Mouse (Mus musculus): ENCODE results near the gene Map3k14. TPM values are rescaled to one million over a fixed set of nuclear protein-coding genes. Genes with fewer than 3 reads are reported as not detected.

The Map3k14 gene
- polyA plus RNA-seq, 2 experiments = 4.6 to 10.0 TPM

DNA sequence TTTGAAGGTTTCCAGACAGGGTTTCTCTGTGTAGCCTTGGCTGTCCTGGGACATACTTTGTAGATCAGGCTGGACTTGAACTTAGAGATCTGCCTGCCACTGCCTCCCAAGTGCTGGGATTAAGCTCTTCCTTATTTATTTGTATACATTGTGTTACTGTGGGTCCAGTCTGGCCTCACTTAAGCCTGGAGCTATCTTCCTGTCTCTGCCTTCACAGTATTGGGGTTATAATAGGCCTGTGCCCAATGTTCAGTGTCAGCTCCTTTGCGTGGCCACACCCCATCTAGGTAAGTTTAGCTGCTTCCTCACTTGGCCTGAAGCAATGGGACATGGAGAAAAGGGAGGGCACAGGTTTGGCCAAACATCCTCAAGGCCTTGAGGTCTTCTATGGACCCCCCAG, 90.8 kb downstream of the Map3k14 start:
- ATAC-seq (ENCODE audit: low FRiP score, low read depth) (no peak), DNase-seq (ENCODE audit: low spot score) (no peak)
- no peak for TF ChIP-seq POLR2A (IDR thresholded peaks at IDR 0.05; ENCODE audit: borderline replicate concordance, extremely low read depth, insufficient read depth, insufficient read length)
- no peaks in the 10 kb centered on the region for H3K9me3 ChIP-seq (ENCODE audit: control insufficient read depth, low read length)
- H3K4me3 ChIP-seq (replicated peaks; ENCODE audit: low read length) = no peak overlapping the region
- no peak overlapping the region for H3K9ac ChIP-seq (ENCODE audit: low read depth, low read length, severe bottlenecking)
- no peak overlapping the region for H3K27ac ChIP-seq (replicated peaks; ENCODE audit: low read depth, low read length)
- WGBS = 100% methylated on average over 1 of the region's 1 CpGs
- no peaks in the 10 kb centered on the region for H3K36me3 ChIP-seq (ENCODE audit: control insufficient read depth, insufficient read depth, low read length)
- peaks cover 15% of the 10 kb centered on the region for H3K27me3 ChIP-seq (ENCODE audit: control insufficient read depth, insufficient read depth, low read length)
- peaks cover 3% of the 10 kb centered on the region; the same call in 1 of the 2 replicates for H3K4me1 ChIP-seq (ENCODE audit: control insufficient read depth, insufficient read depth, low read length)
- no peak overlapping the region for H3K4me2 ChIP-seq (replicated peaks; ENCODE audit: low read depth, low read length, severe bottlenecking)

DNA sequence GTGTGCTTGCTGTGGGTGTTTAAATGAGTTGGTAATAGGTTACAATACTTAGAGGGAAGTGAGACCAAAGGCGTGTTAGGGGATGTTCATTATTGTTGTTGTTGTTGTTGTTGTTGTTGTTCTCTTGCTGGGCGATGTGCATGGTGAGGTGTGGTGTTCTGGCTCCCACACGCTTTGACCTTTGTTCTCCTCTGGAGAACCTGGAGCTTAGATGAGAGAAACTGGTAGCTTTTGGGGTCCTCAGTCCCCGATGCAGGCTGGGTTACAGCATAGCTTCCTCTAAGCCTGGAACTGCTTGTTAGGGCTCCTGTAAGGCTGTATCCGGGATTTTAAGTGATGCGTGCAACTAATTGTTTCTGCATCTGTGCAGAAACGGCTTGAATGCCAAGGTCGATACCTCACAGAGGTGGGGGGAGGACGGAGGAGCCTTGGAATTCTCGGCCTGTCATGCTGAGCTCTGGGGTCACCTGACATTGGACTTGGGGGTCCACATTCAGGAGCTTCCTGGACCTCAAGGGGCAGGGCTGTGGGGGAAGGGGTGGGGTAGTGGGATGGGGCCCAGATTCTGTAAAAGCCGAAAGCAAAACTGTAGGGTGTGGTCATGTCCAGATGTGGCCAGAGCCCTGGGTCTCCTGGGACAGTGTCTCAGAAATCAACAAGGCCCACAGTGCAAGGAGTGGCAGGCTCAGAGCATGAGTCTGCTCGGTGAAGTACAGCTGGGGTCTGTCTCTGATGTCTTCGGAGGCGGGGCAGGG, 91.4 kb downstream of the Map3k14 start:
- Histone ChIP-seq H3K27me3 (ENCODE audit: control insufficient read depth, insufficient read depth, low read length) (peaks cover 22% of the 10 kb centered on the region), H3K9me3 (ENCODE audit: control insufficient read depth, low read length) (no peaks in the 10 kb centered on the region), H3K9ac (ENCODE audit: low read depth, low read length, severe bottlenecking) (no peak overlapping the region), H3K4me2 (replicated peaks; ENCODE audit: low read depth, low read length, severe bottlenecking) (no peak overlapping the region), H3K27ac (replicated peaks; ENCODE audit: low read depth, low read length) (no peak overlapping the region), H3K36me3 (ENCODE audit: control insufficient read depth, insufficient read depth, low read length) (no peaks in the 10 kb centered on the region), H3K4me1 (ENCODE audit: control insufficient read depth, insufficient read depth, low read length) (peaks cover 6% of the 10 kb centered on the region; the same call in 1 of the 2 replicates), H3K4me3 (replicated peaks; ENCODE audit: low read length) (no peak overlapping the region)
- ATAC-seq (ENCODE audit: low FRiP score, low read depth) = 0 out of 2 replicates have a peak, but pooled peaks have one; percentile 26
- DNase-seq (ENCODE audit: low spot score) = no peak
- WGBS = 66% methylated on average over 14 of the region's 14 CpGs
- TF ChIP-seq POLR2A (IDR thresholded peaks at IDR 0.05; ENCODE audit: borderline replicate concordance, extremely low read depth, insufficient read depth, insufficient read length) = no peak

- TF ChIP-seq POLR2A (IDR thresholded peaks at IDR 0.05; ENCODE audit: borderline replicate concordance, extremely low read depth, insufficient read depth, insufficient read length) = no peak
- Histone ChIP-seq H3K4me1 (ENCODE audit: control insufficient read depth, insufficient read depth, low read length) (peaks cover 8% of the 10 kb centered on the region; the same call in 1 of the 2 replicates), H3K27ac (replicated peaks; ENCODE audit: low read depth, low read length) (no peak overlapping the region), H3K4me3 (replicated peaks; ENCODE audit: low read length) (no peak overlapping the region), H3K4me2 (replicated peaks; ENCODE audit: low read depth, low read length, severe bottlenecking) (no peak overlapping the region), H3K9me3 (ENCODE audit: control insufficient read depth, low read length) (no peaks in the 10 kb centered on the region), H3K36me3 (ENCODE audit: control insufficient read depth, insufficient read depth, low read length) (no peaks in the 10 kb centered on the region), H3K27me3 (ENCODE audit: control insufficient read depth, insufficient read depth, low read length) (peaks cover 31% of the 10 kb centered on the region), H3K9ac (ENCODE audit: low read depth, low read length, severe bottlenecking) (no peak overlapping the region)
- DNase-seq (ENCODE audit: low spot score) (no peak), ATAC-seq (ENCODE audit: low FRiP score, low read depth) (no peak)
- WGBS = 43% methylated on average over 8 of the region's 8 CpGs
Observed at GRCm38 (mm10) chr11:103174891-103175391, 92.3 kb downstream of the Map3k14 start.

- no peak overlapping the region for H3K27ac ChIP-seq (replicated peaks; ENCODE audit: low read depth, low read length)
- H3K9me3 ChIP-seq (ENCODE audit: control insufficient read depth, low read length) = no peaks in the 10 kb centered on the region
- H3K4me3 ChIP-seq (replicated peaks; ENCODE audit: low read length) = no peak overlapping the region
- H3K36me3 ChIP-seq (ENCODE audit: control insufficient read depth, insufficient read depth, low read length) = no peaks in the 10 kb centered on the region
- no peak overlapping the region for H3K9ac ChIP-seq (ENCODE audit: low read depth, low read length, severe bottlenecking)
- H3K27me3 ChIP-seq (ENCODE audit: control insufficient read depth, insufficient read depth, low read length) = peaks cover 36% of the 10 kb centered on the region
- no peak overlapping the region for H3K4me2 ChIP-seq (replicated peaks; ENCODE audit: low read depth, low read length, severe bottlenecking)
- ATAC-seq (ENCODE audit: low FRiP score, low read depth) (no peak), DNase-seq (ENCODE audit: low spot score) (no peak)
- 74% methylated on average over 5 of the region's 5 CpGs for WGBS
- H3K4me1 ChIP-seq (ENCODE audit: control insufficient read depth, insufficient read depth, low read length) = peaks cover 8% of the 10 kb centered on the region; the same call in 1 of the 2 replicates
- no peak for TF ChIP-seq POLR2A (IDR thresholded peaks at IDR 0.05; ENCODE audit: borderline replicate concordance, extremely low read depth, insufficient read depth, insufficient read length)
Observed at GRCm38 (mm10) chr11:103174411-103174832, 92.8 kb downstream of the Map3k14 start.

GRCm38 (mm10) chr11:103173771-103174344, 93.4 kb downstream of the Map3k14 start:
- peaks cover 42% of the 10 kb centered on the region for H3K27me3 ChIP-seq (ENCODE audit: control insufficient read depth, insufficient read depth, low read length)
- DNase-seq (ENCODE audit: low spot score) (no peak), ATAC-seq (ENCODE audit: low FRiP score, low read depth) (no peak)
- H3K4me3 ChIP-seq (replicated peaks; ENCODE audit: low read length) = no peak overlapping the region
- no peak overlapping the region for H3K4me2 ChIP-seq (replicated peaks; ENCODE audit: low read depth, low read length, severe bottlenecking)
- no peak overlapping the region for H3K27ac ChIP-seq (replicated peaks; ENCODE audit: low read depth, low read length)
- no peak for TF ChIP-seq POLR2A (IDR thresholded peaks at IDR 0.05; ENCODE audit: borderline replicate concordance, extremely low read depth, insufficient read depth, insufficient read length)
- no peaks in the 10 kb centered on the region for H3K9me3 ChIP-seq (ENCODE audit: control insufficient read depth, low read length)
- WGBS = 91% methylated on average over 11 of the region's 11 CpGs
- H3K4me1 ChIP-seq (ENCODE audit: control insufficient read depth, insufficient read depth, low read length) = peaks cover 8% of the 10 kb centered on the region; the same call in 1 of the 2 replicates
- no peaks in the 10 kb centered on the region for H3K36me3 ChIP-seq (ENCODE audit: control insufficient read depth, insufficient read depth, low read length)
- no peak overlapping the region for H3K9ac ChIP-seq (ENCODE audit: low read depth, low read length, severe bottlenecking)
